Mouse (Mus musculus): ENCODE data around the gene Plekhg2.
A peak's percentile ranks its signal among the peaks of the same experiment; 100 is the strongest.

Plekhg2 gene

GRCm38 (mm10) chr7:28362441-28363060 is 9.8 kb downstream of the Plekhg2 start:
- DNase-seq, result no peak

GRCm38 (mm10) chr7:28361647-28362341 is 10.6 kb downstream of the Plekhg2 start:
- no peak for DNase-seq

DNA sequence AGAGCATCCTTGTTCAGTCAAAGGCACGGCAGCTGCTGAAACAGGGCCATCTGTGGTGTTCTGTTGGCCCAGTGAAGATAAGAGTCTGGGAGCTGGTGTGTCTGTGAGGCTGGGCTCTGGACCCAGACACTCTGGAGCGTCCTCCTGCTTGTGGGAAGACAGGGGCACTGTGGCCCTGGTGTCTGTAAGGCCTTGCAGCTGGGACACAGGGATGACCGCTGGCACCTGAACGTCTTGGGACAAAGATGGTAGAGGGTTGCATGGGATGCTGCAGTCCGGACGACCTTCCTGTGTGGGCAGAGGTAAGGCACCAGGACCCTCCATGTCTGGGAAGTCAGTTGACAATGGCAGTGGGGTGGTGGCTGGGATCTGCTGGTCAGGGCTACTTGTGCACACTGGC is 12.1 kb downstream of the Plekhg2 start:
- no peak for DNase-seq

DNA sequence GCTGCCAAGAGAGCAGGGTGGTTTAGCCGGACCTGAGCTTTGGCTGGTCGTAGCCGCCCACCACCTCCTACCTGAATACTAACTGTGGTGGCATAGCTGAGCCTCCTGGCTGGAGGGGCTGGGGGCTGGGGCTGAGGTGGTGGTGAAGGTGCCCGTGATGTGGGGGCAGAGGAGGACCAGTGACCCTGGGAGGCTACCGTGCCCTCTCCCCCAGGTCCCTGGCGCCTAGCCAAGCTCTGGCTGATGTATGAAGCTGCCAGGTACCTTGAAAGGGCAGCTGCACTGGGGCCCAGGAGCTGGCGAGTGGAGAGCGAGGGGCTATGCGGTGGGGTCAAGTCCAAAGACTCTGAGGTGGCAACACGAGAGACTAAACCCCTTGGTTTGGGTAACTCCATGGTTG is 12.5 kb downstream of the Plekhg2 start:
- no peak for DNase-seq

- DNase-seq, result no peak
Observed at GRCm38 (mm10) chr7:28358431-28358830, 14.0 kb downstream of the Plekhg2 start.

- no peak for DNase-seq
Observed at GRCm38 (mm10) chr7:28357984-28358383, 14.4 kb downstream of the Plekhg2 start.

DNA sequence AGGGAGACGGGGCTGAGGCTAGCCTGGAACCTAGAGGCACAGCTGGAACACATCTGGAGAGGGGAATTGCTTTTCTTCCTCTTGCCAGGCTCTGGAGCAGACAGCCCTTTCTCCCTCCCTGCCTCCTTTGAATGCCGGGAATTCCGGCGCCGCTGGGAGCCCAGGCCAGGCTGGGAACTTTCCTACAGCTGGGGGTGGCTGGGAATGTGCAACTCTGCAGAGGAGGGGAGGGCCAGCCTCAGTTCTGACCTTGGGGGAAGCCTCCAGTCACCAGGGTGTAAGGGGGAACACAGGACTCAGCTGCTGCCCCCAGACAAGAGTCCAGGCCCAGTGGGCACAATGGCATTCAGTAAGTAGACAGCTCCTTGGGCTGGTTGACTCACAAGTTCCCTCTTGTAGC is 15.4 kb downstream of the Plekhg2 start:
- DNase-seq, result peak; percentile 68

DNA sequence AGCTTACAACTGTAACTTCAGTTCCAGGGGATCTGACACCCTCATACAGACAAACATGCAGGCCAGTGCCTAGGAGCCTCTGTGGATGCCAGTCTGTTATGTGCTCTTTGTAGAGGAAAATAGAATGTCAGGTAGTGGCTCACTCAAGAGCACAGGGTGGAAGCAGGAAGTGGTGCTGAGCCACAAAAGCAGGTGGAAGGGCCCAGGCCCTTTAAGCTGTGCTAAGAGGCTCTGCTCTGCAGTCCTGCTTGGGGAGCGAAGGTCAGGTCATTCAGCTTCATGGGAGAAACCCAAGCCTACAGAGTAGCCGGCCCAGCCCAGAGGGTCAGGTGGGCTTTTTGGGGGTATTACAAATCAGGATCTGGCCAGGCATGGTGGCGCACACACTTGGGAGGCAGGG is 17.2 kb downstream of the Plekhg2 start:
- DNase-seq, result no peak

DNA sequence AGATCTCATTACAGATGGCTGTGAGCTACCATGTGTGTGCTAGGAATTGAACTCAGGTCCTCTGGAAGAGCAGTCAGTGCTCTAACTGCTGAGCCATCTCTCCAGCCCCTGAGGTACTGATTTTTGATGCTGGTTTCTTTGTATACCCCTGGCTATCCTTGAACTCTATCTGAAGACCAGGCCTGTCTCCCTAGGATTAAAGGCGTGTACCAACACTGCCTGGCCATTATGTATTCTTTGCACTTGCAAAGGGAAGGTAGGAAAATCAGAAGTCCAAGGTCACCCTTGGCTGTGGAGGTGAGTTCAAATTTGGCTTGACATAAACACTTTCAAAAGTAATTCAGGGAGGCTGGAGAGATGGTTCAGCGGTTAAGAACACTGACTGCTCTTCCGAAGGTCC is 17.8 kb downstream of the Plekhg2 start:
- no peak for DNase-seq

GRCm38 (mm10) chr7:28354113-28354581 is 18.3 kb downstream of the Plekhg2 start:
- no peak for DNase-seq

GRCm38 (mm10) chr7:28353267-28353666 is 19.1 kb downstream of the Plekhg2 start:
- no peak for DNase-seq

DNA sequence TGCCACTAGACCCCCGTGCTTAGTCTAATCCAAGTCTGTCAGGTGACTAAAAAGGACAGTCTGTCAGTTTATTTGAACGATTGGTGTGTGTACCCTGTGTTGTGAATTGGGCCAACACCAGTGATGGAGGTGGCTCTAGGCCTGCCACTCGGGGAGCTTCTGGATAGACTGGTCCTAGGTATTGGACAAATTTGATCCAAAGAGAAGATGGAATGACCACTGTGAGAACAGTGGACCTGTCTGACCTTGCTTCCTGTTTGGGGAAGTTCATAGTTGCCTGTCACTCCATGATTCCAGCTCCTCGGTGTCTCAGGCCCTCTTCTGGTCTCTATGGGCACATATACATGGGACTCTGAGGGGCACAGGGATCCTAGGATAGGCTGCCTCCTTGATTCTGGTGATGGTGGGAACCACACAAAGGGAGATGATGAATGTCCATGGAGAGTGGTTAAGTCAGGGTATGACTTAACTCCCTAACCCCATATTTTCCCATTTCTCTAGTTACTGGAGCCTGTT is 20.7 kb downstream of the Plekhg2 start:
- no peak for DNase-seq

DNA sequence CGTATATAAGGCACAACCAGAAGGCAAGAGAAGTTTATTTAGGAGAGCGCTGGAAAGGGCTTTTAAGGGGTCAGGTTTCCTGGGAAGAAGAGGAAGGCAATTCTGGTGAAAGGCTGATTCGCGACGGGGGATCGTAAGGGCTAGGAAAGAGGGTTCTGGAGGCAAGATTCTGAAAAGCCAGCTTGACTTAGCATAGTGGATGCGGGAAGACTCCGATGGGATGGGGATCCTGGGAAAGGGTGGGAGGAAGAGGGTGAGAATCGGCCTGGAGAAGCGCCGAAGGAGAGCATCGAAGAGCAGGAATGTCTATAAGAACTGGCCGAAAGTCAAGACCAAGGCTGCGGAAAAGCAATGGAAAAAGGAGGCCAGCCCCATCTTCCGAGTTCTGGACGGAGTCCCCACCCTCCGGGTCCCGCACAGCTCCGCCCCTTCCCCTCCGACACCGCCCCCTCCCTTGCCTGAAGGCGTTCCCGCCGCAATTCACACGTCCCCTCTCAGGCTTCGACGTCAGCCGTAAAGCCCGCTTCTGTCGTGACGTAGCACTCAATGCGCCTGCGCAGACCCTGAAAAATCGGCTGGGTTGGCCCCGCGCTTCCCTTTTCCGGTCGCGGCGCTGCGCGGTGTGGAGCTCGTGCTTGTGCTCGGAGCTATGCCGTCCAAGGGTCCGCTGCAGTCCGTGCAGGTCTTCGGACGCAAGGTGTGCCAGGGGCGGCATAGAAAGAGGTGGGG is 22.1 kb downstream of the Plekhg2 start, which contains the start of gene Rps16:
Rps16 (plus strand) TSS at position 498 of the 729 bp plus-strand sequence.
- DNase-seq, result peak; percentile 95

- no peak for DNase-seq
Observed at GRCm38 (mm10) chr7:28348601-28349000, 23.8 kb downstream of the Plekhg2 start.

DNA sequence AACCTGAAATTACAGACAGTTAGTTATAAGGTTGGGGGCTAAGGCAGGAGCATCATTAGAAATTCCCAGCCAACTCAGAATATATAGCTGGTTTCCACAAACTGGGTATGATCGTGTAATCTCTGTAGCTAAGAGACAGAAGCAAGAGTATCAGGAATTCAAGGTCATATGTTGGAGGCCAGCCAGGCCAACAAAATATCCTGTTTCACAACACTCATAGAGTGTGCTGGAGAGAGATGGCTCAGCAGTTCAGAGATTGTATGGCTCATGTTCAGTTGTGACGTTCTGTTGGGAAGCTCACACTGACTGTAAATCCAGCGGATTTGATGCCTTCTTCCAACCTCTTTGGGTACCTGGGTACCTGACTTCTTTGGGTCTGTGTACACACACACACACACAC is 24.7 kb downstream of the Plekhg2 start:
- no peak for DNase-seq

- DNase-seq, result no peak
Observed at GRCm38 (mm10) chr7:28344637-28345036, 27.8 kb downstream of the Plekhg2 start.

- no peak for DNase-seq
Observed at GRCm38 (mm10) chr7:28341381-28341780, 31.0 kb downstream of the Plekhg2 start.

DNA sequence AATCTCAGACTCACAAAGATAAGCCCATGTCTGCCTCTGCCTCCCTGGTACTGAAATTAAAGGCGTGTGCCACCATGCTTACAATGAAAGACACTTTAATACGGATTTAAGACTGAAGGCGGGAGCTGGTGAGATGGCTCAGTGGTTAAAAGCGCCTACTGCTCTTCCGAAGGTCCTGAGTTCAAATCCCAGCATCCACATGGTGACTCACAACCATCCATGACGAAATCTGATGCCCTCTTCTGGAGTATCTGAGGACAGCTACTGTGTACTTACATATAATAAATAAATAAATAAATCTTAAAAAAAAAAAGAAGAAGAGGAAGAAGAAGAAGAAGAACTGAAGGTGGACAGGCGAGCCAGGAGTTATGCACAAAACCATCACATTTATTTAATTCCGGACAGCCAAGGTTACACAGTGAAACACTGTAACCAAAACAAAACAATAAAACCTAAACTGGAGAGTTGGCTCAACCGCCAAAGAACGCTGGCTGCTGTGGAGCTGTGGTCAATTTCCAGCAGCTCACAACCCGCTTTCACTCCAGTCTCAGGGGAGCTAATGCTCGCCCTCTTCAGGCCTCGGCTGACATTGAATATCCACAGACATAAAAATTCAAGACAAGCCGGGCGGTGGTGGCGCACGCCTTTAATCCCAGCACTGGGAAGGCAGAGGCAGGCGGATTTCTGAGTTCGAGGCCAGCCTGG is 33.0 kb downstream of the Plekhg2 start:
- peak; percentile 67 for DNase-seq

DNA sequence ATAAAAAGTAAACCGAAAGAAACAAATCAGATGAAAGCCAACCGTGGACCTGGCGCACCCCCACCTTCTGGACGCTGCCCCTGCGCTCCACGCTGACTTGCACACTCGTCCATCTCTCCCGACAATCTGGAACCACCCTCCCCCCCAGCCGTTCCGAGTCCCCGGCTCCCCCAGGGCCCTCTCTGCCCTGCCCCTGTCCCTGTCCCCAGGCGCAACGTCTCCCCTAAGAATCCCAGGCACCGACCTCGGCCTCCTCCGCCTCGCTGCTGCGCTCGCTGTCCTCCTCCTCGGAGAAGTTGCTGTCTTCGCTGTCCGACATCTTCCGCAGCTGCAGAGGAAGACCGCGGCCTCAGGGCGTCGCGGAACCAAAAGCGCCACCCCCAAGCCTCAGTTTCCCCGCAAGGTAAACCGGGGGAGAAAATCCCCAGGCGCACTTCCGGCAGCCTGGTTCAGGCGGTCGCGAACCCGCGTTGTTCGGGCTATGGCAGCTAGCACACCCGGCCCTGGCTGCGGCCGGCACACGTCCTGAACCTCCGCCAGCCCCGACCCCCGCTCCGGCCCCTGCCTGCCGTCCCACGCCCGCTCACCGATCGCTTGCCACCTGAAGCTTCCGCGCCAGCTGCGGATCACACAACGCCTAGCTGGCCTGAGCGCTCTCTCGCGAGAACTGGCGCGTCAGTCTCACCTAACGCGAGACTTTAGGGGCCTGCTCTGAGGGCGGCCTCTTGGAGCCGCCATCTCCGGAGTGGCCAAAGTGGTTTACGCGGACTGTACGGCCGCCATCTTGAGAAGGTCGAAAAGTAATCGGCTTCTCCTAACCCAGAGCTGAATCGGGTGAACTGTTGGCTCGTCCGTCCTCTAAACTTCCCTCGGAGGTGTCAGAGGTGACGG is 34.0 kb downstream of the Plekhg2 start, which contains the start of gene Supt5:
Supt5 (minus strand) TSS at position 639 of the 891 bp plus-strand sequence.
- DNase-seq, result peak; percentile 98

DNA sequence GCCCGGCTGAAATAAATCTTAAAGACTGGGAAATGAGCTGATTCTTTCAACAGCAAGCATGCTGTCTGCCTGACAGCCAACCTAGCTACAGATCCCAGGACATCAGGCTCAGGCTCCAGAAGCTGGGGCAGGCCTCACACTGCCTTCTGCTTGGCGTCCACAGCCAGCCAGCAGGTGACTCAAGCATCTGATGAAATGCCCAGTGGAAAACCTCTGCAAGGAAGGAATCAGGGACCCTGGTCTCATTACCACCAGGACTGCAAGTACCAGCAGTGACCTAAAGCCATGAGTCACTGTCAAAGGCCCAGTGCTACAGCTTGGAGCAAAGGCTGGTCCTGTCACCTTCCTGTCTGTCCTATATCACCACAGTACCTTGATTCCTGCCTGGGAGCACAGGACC is 36.9 kb downstream of the Plekhg2 start:
- no peak for DNase-seq

DNA sequence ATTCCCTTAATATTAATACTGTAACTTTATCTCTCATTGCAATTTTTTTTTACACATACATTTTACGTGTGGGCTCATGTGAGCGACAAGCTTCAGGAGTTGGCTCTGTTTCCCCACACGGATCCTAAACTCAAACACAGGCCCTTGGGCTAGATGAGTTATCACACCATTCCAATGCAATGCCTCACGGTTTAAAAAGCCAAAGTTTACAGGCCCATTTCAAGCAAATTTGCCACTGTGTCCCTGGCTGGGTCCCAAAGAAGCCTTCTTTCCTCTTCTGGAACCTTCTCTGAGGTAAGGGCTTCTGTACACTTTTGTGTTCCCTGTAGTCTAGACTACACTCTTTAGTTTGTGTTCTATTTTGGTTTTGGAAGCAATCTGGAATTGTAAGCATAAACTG is 37.9 kb downstream of the Plekhg2 start:
- DNase-seq, result no peak

- DNase-seq, result no peak
Observed at GRCm38 (mm10) chr7:28328260-28328659, 44.1 kb downstream of the Plekhg2 start.

Measured in kidney, adult 11 months (tissue).